Mouse (Mus musculus) neural tube, embryonic 15.5 days (tissue): ENCODE results near the gene Il10ra. TPM values are rescaled to one million over a fixed set of nuclear protein-coding genes. Genes with fewer than 3 reads are reported as not detected.

Experiments used
- ATAC-seq: fragments of 200-750 bp; cut with Nextera tagmentation; 2 replicates; pipeline ENCODE4 v1.8.0; 2017; ENCODE audit warnings: mild to moderate bottlenecking, moderate TSS enrichment, moderate library complexity; ENCODE audit not compliant: low FRiP score
- H3K27ac ChIP-seq: fragments of 300-500 bp; sonication (generic); replicated peaks from 2 replicates; pipeline ENCODE4 v1.5.1; 2015; ENCODE audit warnings: mild to moderate bottlenecking, inconsistent platforms
- H3K27me3 ChIP-seq: fragments of 300-500 bp; sonication (generic); replicated peaks from 2 replicates; pipeline ENCODE4 v1.6.1; 2015; ENCODE audit warnings: inconsistent platforms
- H3K36me3 ChIP-seq: fragments of 300-500 bp; sonication (generic); 2 replicates; pipeline ENCODE4 v1.6.1; 2015; ENCODE audit warnings: inconsistent platforms
- H3K4me1 ChIP-seq: fragments of 300-500 bp; sonication (generic); 2 replicates; pipeline ENCODE4 v1.6.1; 2015; ENCODE audit warnings: inconsistent platforms
- H3K4me2 ChIP-seq: fragments of 300-500 bp; sonication (generic); 2 replicates; pipeline ENCODE4 v1.6.1; 2015; ENCODE audit warnings: inconsistent platforms, mild to moderate bottlenecking, moderate library complexity
- H3K4me3 ChIP-seq: fragments of 300-500 bp; sonication (generic); replicated peaks from 2 replicates; pipeline ENCODE4 v1.5.1; 2015; ENCODE audit warnings: mild to moderate bottlenecking, inconsistent platforms
- H3K9ac ChIP-seq: fragments of 300-500 bp; sonication (generic); replicated peaks from 2 replicates; pipeline ENCODE4 v1.6.1; 2015; ENCODE audit warnings: mild to moderate bottlenecking, inconsistent platforms
- H3K9me3 ChIP-seq: fragments of 300-500 bp; sonication (generic); replicated peaks from 2 replicates; pipeline ENCODE4 v1.6.1; 2016; ENCODE audit warnings: inconsistent platforms
- WGBS: fragments of 180-500 bp; shearing (Covaris S2); methylation state at CpG from one replicate; pipeline ENCODE4 v1.1.7; 2015; ENCODE audit warnings: mixed read lengths; 5-methylcytosine and 5-hydroxymethylcytosine counted together
- polyA plus RNA-seq: library from polyadenylated mRNA; unstranded; fragments of >200 nt; fragmentation: Nextera tagmentation; extraction: Ambion mirVana; gene quantifications from 2 replicates; pipeline ENCODE4 v1.2.1, GENCODE M21; 2015

Gene Il10ra
- polyA plus RNA-seq, 1 experiment from 2014 or later: 0.69 TPM

DNA sequence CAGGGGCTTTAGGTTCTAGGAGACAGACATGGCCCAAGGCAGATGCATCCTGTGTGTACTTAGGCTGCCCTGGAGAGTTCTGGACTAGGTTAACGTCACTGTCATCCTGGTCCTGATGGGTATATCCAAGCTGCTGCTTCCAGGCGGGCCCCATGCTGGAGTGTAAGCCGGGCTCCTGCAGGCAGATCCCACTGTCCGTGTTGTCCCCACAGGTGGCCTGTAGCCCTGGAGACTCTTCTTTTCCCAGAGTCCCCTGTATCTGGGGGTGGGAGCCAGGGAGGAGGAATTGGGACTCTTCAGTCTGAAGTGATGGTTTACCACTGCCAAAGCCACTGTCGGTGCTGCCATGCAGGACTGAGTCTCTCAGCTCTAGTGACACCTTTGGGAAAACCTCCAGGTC is 13.0 kb downstream of the Il10ra start:
- Histone ChIP-seq H3K4me3 (no peak overlapping the region), H3K9ac (no peak overlapping the region), H3K36me3 (no peaks in the 10 kb centered on the region), H3K4me1 (no peaks in the 10 kb centered on the region), H3K9me3 (no peaks in the 10 kb centered on the region), H3K4me2 (no peak overlapping the region), H3K27ac (no peak overlapping the region), H3K27me3 (no peaks in the 10 kb centered on the region)
- WGBS: 92% methylated on average over 5 of the region's 5 CpGs
- ATAC-seq: no peak

DNA sequence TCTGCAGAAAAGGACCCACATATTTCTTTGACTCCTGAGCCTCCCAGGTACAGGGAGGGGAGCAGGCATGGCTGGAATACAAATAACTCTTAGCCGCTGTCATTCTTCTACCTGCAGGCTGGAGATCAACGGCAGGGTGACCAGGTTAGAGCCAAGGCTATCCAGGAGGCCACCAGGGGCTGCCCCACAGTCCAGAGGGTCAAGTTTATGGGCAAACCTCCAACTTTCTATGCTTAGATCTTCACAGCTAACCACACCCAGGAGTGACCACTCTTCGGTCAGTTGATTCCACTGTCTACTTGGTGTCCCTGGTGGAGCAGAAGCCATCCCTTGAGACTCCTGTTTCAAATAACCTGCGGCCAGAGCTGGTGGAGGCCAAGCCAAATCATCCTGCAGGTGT is 13.5 kb downstream of the Il10ra start:
- Histone ChIP-seq H3K4me3 (no peak overlapping the region), H3K27ac (no peak overlapping the region), H3K27me3 (no peaks in the 10 kb centered on the region), H3K36me3 (no peaks in the 10 kb centered on the region), H3K4me2 (no peak overlapping the region), H3K9me3 (no peaks in the 10 kb centered on the region), H3K4me1 (no peaks in the 10 kb centered on the region), H3K9ac (no peak overlapping the region)
- no peak for ATAC-seq
- WGBS: 98% methylated on average over 4 of the region's 4 CpGs

GRCm38 (mm10) chr9:45254605-45255004 is 14.3 kb downstream of the Il10ra start:
- no peak overlapping the region for H3K4me2 ChIP-seq
- H3K9ac ChIP-seq: no peak overlapping the region
- no peak for ATAC-seq
- H3K27me3 ChIP-seq: no peaks in the 10 kb centered on the region
- no peaks in the 10 kb centered on the region for H3K4me1 ChIP-seq
- no peaks in the 10 kb centered on the region for H3K9me3 ChIP-seq
- no peaks in the 10 kb centered on the region for H3K36me3 ChIP-seq
- H3K27ac ChIP-seq: no peak overlapping the region
- no peak overlapping the region for H3K4me3 ChIP-seq
- WGBS: 68% methylated on average over 4 of the region's 4 CpGs

DNA sequence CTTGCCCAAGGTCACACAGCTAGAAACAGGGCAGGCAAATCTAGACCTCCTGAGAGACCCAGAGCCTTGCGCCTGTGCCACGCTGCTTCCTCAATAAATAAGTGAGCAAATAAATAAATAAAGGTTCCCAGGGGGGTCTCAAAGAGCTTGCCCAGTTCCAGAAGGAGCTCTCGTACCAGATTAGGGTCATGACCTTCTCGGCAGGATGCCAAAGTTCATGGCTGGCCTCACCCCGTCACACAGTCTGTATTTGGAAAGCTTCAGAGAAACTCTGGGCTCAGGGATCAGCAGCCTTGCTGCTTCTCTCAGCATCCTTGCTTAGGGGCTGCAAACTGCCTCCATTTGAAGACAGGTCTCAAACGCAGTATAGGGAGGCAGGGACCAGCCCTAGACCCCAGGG is 14.9 kb downstream of the Il10ra start:
- WGBS: 51% methylated on average over 6 of the region's 6 CpGs
- no peak overlapping the region for H3K4me2 ChIP-seq
- H3K9ac ChIP-seq: no peak overlapping the region
- H3K36me3 ChIP-seq: no peaks in the 10 kb centered on the region
- no peaks in the 10 kb centered on the region for H3K9me3 ChIP-seq
- no peaks in the 10 kb centered on the region for H3K4me1 ChIP-seq
- no peak overlapping the region for H3K27ac ChIP-seq
- no peaks in the 10 kb centered on the region for H3K27me3 ChIP-seq
- no peak for ATAC-seq
- H3K4me3 ChIP-seq: no peak overlapping the region

- WGBS: 79% methylated on average over 6 of the region's 6 CpGs
- Histone ChIP-seq H3K4me1 (no peaks in the 10 kb centered on the region), H3K27ac (no peak overlapping the region), H3K9ac (no peak overlapping the region), H3K27me3 (no peaks in the 10 kb centered on the region), H3K9me3 (no peaks in the 10 kb centered on the region), H3K4me2 (no peak overlapping the region), H3K36me3 (no peaks in the 10 kb centered on the region), H3K4me3 (no peak overlapping the region)
- ATAC-seq: no peak
Observed at GRCm38 (mm10) chr9:45252395-45252794, 16.6 kb downstream of the Il10ra start.

GRCm38 (mm10) chr9:45251990-45252389 is 17.0 kb downstream of the Il10ra start:
- 64% methylated on average over 4 of the region's 4 CpGs for WGBS
- H3K9ac ChIP-seq: no peak overlapping the region
- no peak for ATAC-seq

GRCm38 (mm10) chr9:45251281-45251680 is 17.7 kb downstream of the Il10ra start:
- Histone ChIP-seq H3K9ac (no peak overlapping the region), H3K4me1 (no peaks in the 10 kb centered on the region), H3K4me3 (no peak overlapping the region), H3K4me2 (no peak overlapping the region), H3K36me3 (no peaks in the 10 kb centered on the region), H3K27ac (no peak overlapping the region), H3K27me3 (no peaks in the 10 kb centered on the region), H3K9me3 (no peaks in the 10 kb centered on the region)
- 83% methylated on average over 3 of the region's 3 CpGs for WGBS
- no peak for ATAC-seq

More at GRCm38 (mm10) chr9:45251990-45252389, 17.0 kb downstream of the Il10ra start:
- no peaks in the 10 kb centered on the region for H3K36me3 ChIP-seq
- H3K4me3 ChIP-seq: no peak overlapping the region
- H3K4me1 ChIP-seq: no peaks in the 10 kb centered on the region
- H3K27me3 ChIP-seq: no peaks in the 10 kb centered on the region
- H3K9me3 ChIP-seq: no peaks in the 10 kb centered on the region
- no peak overlapping the region for H3K27ac ChIP-seq
- no peak overlapping the region for H3K4me2 ChIP-seq

DNA sequence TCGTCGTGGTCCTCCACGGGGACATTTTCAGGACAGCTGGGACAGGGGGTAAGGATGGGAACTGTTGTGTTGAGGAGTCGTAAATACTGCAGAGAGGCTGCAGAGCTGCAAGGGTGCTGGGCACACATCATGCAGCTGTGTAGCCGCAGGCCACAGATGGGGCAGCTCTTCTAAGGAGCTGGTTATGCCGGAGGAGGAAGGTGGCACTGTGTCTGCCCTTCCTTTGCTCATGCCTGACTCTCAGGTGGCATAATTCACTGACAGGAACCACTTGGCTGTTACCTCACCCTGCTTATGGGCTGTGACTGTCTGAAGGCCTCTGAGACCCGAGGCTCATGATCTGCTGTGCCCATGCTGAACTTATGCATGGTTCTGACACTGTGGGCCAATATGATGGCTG is 18.6 kb downstream of the Il10ra start:
- no peak for ATAC-seq
- Histone ChIP-seq H3K4me1 (no peaks in the 10 kb centered on the region), H3K9ac (no peak overlapping the region), H3K4me2 (no peak overlapping the region), H3K27me3 (no peaks in the 10 kb centered on the region), H3K4me3 (no peak overlapping the region), H3K36me3 (no peaks in the 10 kb centered on the region), H3K27ac (no peak overlapping the region), H3K9me3 (no peaks in the 10 kb centered on the region)
- 81% methylated on average over 7 of the region's 7 CpGs for WGBS

- H3K9ac ChIP-seq: no peak overlapping the region
- H3K4me3 ChIP-seq: no peak overlapping the region
- H3K9me3 ChIP-seq: no peaks in the 10 kb centered on the region
- 70% methylated on average over 2 of the region's 2 CpGs for WGBS
- no peaks in the 10 kb centered on the region for H3K27me3 ChIP-seq
- ATAC-seq: no peak
- no peak overlapping the region for H3K27ac ChIP-seq
- no peak overlapping the region for H3K4me2 ChIP-seq
- no peaks in the 10 kb centered on the region for H3K36me3 ChIP-seq
- H3K4me1 ChIP-seq: no peaks in the 10 kb centered on the region
Observed at GRCm38 (mm10) chr9:45247536-45247935, 21.4 kb downstream of the Il10ra start.

DNA sequence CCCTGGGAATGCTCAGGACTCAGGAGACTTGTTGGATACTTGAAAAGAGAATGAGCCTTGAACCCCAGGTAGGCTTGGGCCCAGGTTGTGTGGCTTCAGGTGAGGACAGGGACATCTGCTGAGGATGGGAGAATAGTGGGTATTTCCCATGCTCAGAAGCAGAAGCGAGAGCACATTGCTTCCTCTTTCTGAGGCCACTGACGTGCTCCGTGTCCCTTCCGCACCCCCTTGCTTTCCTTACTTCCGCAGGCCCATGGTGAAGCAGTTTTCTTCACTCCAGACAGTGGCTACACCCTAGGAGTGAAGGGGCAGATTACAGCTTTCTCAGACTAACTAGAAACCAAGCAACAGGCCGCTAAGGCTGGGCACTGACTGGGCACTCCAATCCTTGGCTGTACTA is 22.9 kb downstream of the Il10ra start:
- Histone ChIP-seq H3K4me3 (no peak overlapping the region), H3K27me3 (no peaks in the 10 kb centered on the region), H3K9ac (no peak overlapping the region), H3K9me3 (no peaks in the 10 kb centered on the region), H3K4me2 (no peak overlapping the region), H3K4me1 (no peaks in the 10 kb centered on the region), H3K27ac (no peak overlapping the region), H3K36me3 (no peaks in the 10 kb centered on the region)
- ATAC-seq: no peak
- WGBS: 88% methylated on average over 6 of the region's 6 CpGs

DNA sequence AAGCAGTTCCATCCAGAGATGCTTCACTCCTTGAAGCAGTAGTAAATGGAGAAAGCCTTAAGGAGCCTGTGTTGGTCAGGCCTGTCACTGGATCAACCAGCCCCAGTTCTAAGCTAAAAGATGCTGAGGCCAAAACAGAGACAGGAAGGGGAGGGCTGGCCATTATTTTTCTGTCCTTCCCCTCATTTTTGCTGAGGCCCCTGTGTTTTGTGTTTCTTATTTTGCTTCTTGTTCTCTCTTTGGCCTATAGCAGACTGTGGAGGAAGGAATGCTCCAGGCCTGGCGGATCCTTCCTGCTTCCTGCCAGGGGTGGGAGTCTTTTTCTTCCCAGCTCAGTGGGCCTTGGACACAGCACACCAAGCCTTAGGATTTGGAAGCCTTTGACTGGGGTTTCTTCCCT is 23.5 kb downstream of the Il10ra start:
- ATAC-seq: no peak
- H3K27me3 ChIP-seq: no peaks in the 10 kb centered on the region
- no peak overlapping the region for H3K9ac ChIP-seq
- H3K4me1 ChIP-seq: no peaks in the 10 kb centered on the region
- 78% methylated on average over 1 of the region's 1 CpGs for WGBS
- H3K4me2 ChIP-seq: no peak overlapping the region
- H3K9me3 ChIP-seq: no peaks in the 10 kb centered on the region
- no peaks in the 10 kb centered on the region for H3K36me3 ChIP-seq
- H3K27ac ChIP-seq: no peak overlapping the region
- no peak overlapping the region for H3K4me3 ChIP-seq

- Histone ChIP-seq H3K4me3 (no peak overlapping the region), H3K9ac (no peak overlapping the region), H3K27me3 (no peaks in the 10 kb centered on the region), H3K27ac (no peak overlapping the region), H3K9me3 (no peaks in the 10 kb centered on the region), H3K4me1 (no peaks in the 10 kb centered on the region), H3K36me3 (no peaks in the 10 kb centered on the region), H3K4me2 (no peak overlapping the region)
- no peak for ATAC-seq
- 80% methylated on average over 5 of the region's 5 CpGs for WGBS
Observed at GRCm38 (mm10) chr9:45241397-45241796, 27.6 kb downstream of the Il10ra start.

GRCm38 (mm10) chr9:45236744-45237143 is 32.2 kb downstream of the Il10ra start:
- 46% methylated on average over 7 of the region's 7 CpGs for WGBS
- Histone ChIP-seq H3K4me1 (no peaks in the 10 kb centered on the region), H3K9ac (no peak overlapping the region), H3K9me3 (no peaks in the 10 kb centered on the region), H3K27me3 (no peaks in the 10 kb centered on the region), H3K4me2 (no peak overlapping the region), H3K4me3 (no peak overlapping the region), H3K36me3 (no peaks in the 10 kb centered on the region), H3K27ac (no peak overlapping the region)
- no peak for ATAC-seq
